Mouse (Mus musculus) CD8-positive naive resting alpha-beta T cell, adult 2 months (primary cell): ENCODE measurements around the gene Gm43552.

ENCODE experiments used
- DNase-seq, 2 experiments: peaks; one replicate each; pipeline ENCODE4 v3.0.0; 2022; ENCODE audit warnings: low read depth in 2 of 2, low spot score in 2 of 2

Gene Gm43552

GRCm38 (mm10) chr5:65438041-65438440, 54.6 kb downstream of the Gm43552 start:
- DNase-seq: no peak

GRCm38 (mm10) chr5:65435806-65436561, 56.6 kb downstream of the Gm43552 start, which contains the start of gene Ugdh:
Ugdh (minus strand) TSS chr5:65435949.
- peak; percentile 87 to 92 for DNase-seq

GRCm38 (mm10) chr5:65435363-65435805, 57.2 kb downstream of the Gm43552 start:
- peak in 1 of 2 experiments; percentile 4 for DNase-seq

- DNase-seq: peak in 1 of 2 experiments; percentile 3
Observed at GRCm38 (mm10) chr5:65434471-65435362, 57.9 kb downstream of the Gm43552 start.

- DNase-seq: no peak
Observed at GRCm38 (mm10) chr5:65429441-65429840, 63.2 kb downstream of the Gm43552 start.

GRCm38 (mm10) chr5:65428321-65428720, 64.3 kb downstream of the Gm43552 start:
- DNase-seq: no peak

GRCm38 (mm10) chr5:65425251-65425650, 67.4 kb downstream of the Gm43552 start:
- no peak for DNase-seq

- no peak for DNase-seq
Observed at GRCm38 (mm10) chr5:65424215-65424614, 68.4 kb downstream of the Gm43552 start.

GRCm38 (mm10) chr5:65422803-65423202, 69.8 kb downstream of the Gm43552 start:
- no peak for DNase-seq

GRCm38 (mm10) chr5:65420822-65421221, 71.8 kb downstream of the Gm43552 start:
- no peak for DNase-seq

GRCm38 (mm10) chr5:65419136-65419535, 73.5 kb downstream of the Gm43552 start:
- no peak for DNase-seq

- DNase-seq: no peak
Observed at GRCm38 (mm10) chr5:65415653-65416458, 76.8 kb downstream of the Gm43552 start.

- DNase-seq: no peak
Observed at GRCm38 (mm10) chr5:65407989-65408388, 84.6 kb downstream of the Gm43552 start.

- peak; percentile 69 to 77 for DNase-seq
Observed at GRCm38 (mm10) chr5:65401251-65401994, 91.2 kb downstream of the Gm43552 start.

- no peak for DNase-seq
Observed at GRCm38 (mm10) chr5:65394425-65394824, 98.2 kb downstream of the Gm43552 start.

GRCm38 (mm10) chr5:65391753-65392152, 100.9 kb downstream of the Gm43552 start:
- DNase-seq: no peak

GRCm38 (mm10) chr5:65390648-65391644, 101.7 kb downstream of the Gm43552 start, which contains the start of the genes Rpl9 and Lias:
Rpl9 (minus strand) TSS chr5:65391444.
Lias (plus strand) TSS chr5:65391497.
- peak; percentile 98 for DNase-seq

GRCm38 (mm10) chr5:65387008-65387867, 105.4 kb downstream of the Gm43552 start:
- no peak for DNase-seq
